Mouse (Mus musculus) embryonic facial prominence, embryonic 11.5 days (tissue): ENCODE data around the gene Myh3. TPM values are rescaled to one million over a fixed set of nuclear protein-coding genes. Genes with fewer than 3 reads are reported as not detected.

Experiments used
- ATAC-seq: fragments of 200-750 bp; cut with Nextera tagmentation; replicated peaks from 2 replicates; pipeline ENCODE4 v1.8.0; 2017; ENCODE audit warnings: low read depth; ENCODE audit not compliant: insufficient number of reproducible peaks, low FRiP score, low TSS enrichment
- DNase-seq: peaks from one replicate; pipeline ENCODE4 v3.0.0-alpha.2; 2015; ENCODE audit warnings: low spot score
- H3K27ac ChIP-seq: fragments of 300-500 bp; sonication (generic); replicated peaks from 2 replicates; pipeline ENCODE4 v1.5.1; 2014; ENCODE audit warnings: mild to moderate bottlenecking, low read depth, low read length, control low read depth
- H3K27me3 ChIP-seq: fragments of 300-500 bp; sonication (generic); 2 replicates; pipeline ENCODE4 v1.6.1; 2014; ENCODE audit warnings: mild to moderate bottlenecking, low read length, moderate library complexity, mixed read lengths; ENCODE audit not compliant: control insufficient read depth, insufficient read depth
- H3K36me3 ChIP-seq: fragments of 300-500 bp; sonication (generic); replicated peaks from 2 replicates; pipeline ENCODE4 v1.6.1; 2014; ENCODE audit warnings: low read depth, mild to moderate bottlenecking, low read length, moderate library complexity, mixed read lengths; ENCODE audit not compliant: control insufficient read depth, insufficient read depth
- H3K4me1 ChIP-seq: fragments of 300-500 bp; sonication (generic); 2 replicates; pipeline ENCODE4 v1.6.1; 2014; ENCODE audit warnings: low read length, mixed read lengths; ENCODE audit not compliant: control insufficient read depth, insufficient read depth
- H3K4me2 ChIP-seq: fragments of 300-500 bp; sonication (generic); 2 replicates; pipeline ENCODE4 v1.6.1; 2014; ENCODE audit warnings: low read depth, mild to moderate bottlenecking, control low read depth, low read length, moderate library complexity
- H3K4me3 ChIP-seq: fragments of 300-500 bp; sonication (generic); 2 replicates; pipeline ENCODE4 v1.5.1; 2014; ENCODE audit warnings: low read depth, low read length, control low read depth
- H3K9ac ChIP-seq: fragments of 300-500 bp; sonication (generic); replicated peaks from 2 replicates; pipeline ENCODE4 v1.6.1; 2014; ENCODE audit warnings: mild to moderate bottlenecking, control low read depth, low read length
- H3K9me3 ChIP-seq: fragments of 300-500 bp; sonication (generic); replicated peaks from 2 replicates; pipeline ENCODE4 v1.6.1; 2016; ENCODE audit warnings: mild to moderate bottlenecking, low read length, inconsistent platforms, mixed read lengths; ENCODE audit not compliant: control insufficient read depth
- WGBS: fragments of 180-500 bp; shearing (Covaris S2); extraction: QIAGEN DNeasy Blood & Tissue Kit; methylation state at CpG from one replicate; pipeline ENCODE4 v1.1.7; 2014; 5-methylcytosine and 5-hydroxymethylcytosine counted together
- polyA plus RNA-seq: library from polyadenylated mRNA; unstranded; fragments of >200 nt; fragmentation: Nextera tagmentation; extraction: Ambion mirVana; gene quantifications from 2 replicates; pipeline ENCODE4 v1.2.1, GENCODE M21; 2014

Myh3 gene
- polyA plus RNA-seq, 1 experiment from 2014 or later = 6.5 TPM

- DNase-seq (peak; percentile 82), ATAC-seq (no peak)
- H3K4me1 ChIP-seq = no peaks in the 10 kb centered on the region
- no peaks in the 10 kb centered on the region for H3K36me3 ChIP-seq
- WGBS = 33% methylated on average over 5 of the region's 5 CpGs
- H3K9me3 ChIP-seq = no peaks in the 10 kb centered on the region
- no peak overlapping the region for H3K4me2 ChIP-seq
- no peaks in the 10 kb centered on the region for H3K27me3 ChIP-seq
- H3K27ac ChIP-seq = no peak overlapping the region
- no peak overlapping the region for H3K4me3 ChIP-seq
- no peak overlapping the region for H3K9ac ChIP-seq
Measured at GRCm38 (mm10) chr11:67110168-67110948, 32.3 kb downstream of the Myh3 start.

GRCm38 (mm10) chr11:67112019-67112850 is 34.1 kb downstream of the Myh3 start:
- Histone ChIP-seq H3K9me3 (no peaks in the 10 kb centered on the region), H3K27me3 (no peaks in the 10 kb centered on the region), H3K4me3 (no peak overlapping the region), H3K27ac (no peak overlapping the region), H3K9ac (no peak overlapping the region), H3K4me1 (no peaks in the 10 kb centered on the region), H3K36me3 (no peaks in the 10 kb centered on the region), H3K4me2 (no peak overlapping the region)
- DNase-seq (peak; percentile 86), ATAC-seq (0 out of 2 replicates have a peak, but pooled peaks have one; percentile 37)
- WGBS = 25% methylated on average over 11 of the region's 11 CpGs

DNA sequence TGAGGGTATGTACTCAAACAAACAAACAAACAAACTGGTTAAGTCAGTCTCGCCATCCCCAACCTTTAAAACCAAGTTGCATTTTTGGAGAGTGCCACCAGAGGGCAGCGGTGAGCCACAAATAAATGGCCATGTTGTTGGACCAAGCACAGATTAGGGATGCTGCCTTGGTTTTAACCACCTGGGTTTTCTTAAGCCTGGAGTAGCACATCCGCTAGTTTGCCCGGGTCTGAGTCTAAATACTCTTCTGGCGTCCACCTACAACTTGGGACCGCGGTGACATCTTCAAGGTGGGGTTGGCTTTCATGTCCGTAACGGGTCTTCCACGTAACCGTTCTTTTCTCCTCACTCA is 34.7 kb downstream of the Myh3 start:
- Histone ChIP-seq H3K27me3 (no peaks in the 10 kb centered on the region), H3K4me1 (no peaks in the 10 kb centered on the region), H3K27ac (no peak overlapping the region), H3K36me3 (no peaks in the 10 kb centered on the region), H3K4me2 (no peak overlapping the region), H3K9ac (no peak overlapping the region), H3K4me3 (no peak overlapping the region), H3K9me3 (no peaks in the 10 kb centered on the region)
- ATAC-seq = no peak
- whole genome bisulfite sequencing = 40% methylated on average over 11 of the region's 11 CpGs
- peak; percentile 84 for DNase-seq

- no peak overlapping the region for H3K27ac ChIP-seq
- DNase-seq = no peak
- no peaks in the 10 kb centered on the region for H3K27me3 ChIP-seq
- no peaks in the 10 kb centered on the region for H3K9me3 ChIP-seq
- no peak for ATAC-seq
- 90% methylated on average over 6 of the region's 6 CpGs for WGBS
- H3K9ac ChIP-seq = no peak overlapping the region
- H3K4me3 ChIP-seq = no peak overlapping the region
- H3K4me2 ChIP-seq = no peak overlapping the region
- H3K4me1 ChIP-seq = no peaks in the 10 kb centered on the region
- no peaks in the 10 kb centered on the region for H3K36me3 ChIP-seq
Measured at GRCm38 (mm10) chr11:67113381-67113780, 35.3 kb downstream of the Myh3 start.

GRCm38 (mm10) chr11:67114261-67114660 is 36.2 kb downstream of the Myh3 start:
- no peak overlapping the region for H3K4me2 ChIP-seq
- no peak overlapping the region for H3K27ac ChIP-seq
- WGBS = 83% methylated on average over 5 of the region's 5 CpGs
- no peak for DNase-seq
- H3K4me3 ChIP-seq = no peak overlapping the region
- no peaks in the 10 kb centered on the region for H3K4me1 ChIP-seq
- H3K36me3 ChIP-seq = no peaks in the 10 kb centered on the region
- no peak for ATAC-seq
- H3K27me3 ChIP-seq = no peaks in the 10 kb centered on the region
- H3K9ac ChIP-seq = no peak overlapping the region
- H3K9me3 ChIP-seq = no peaks in the 10 kb centered on the region

DNA sequence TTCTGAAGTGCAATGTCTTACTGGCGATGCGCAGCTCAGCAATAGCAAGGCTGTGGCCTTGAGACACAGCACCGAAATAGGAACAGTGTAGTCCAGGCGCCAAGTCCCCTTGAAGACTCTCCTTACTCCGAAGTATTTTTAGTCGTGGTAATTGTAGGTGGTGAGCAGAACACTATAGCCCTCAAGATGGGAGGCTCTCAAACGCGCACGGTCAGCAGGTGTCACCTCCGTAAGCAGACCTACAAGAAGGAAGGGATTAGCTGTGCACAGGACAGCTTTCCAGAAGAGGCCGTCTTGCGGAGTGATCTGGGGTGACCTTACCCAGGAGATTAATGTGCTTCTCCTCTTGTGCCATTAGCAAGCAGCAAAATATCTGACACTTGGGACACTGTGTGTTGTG is 36.8 kb downstream of the Myh3 start:
- H3K27ac ChIP-seq = no peak overlapping the region
- H3K9me3 ChIP-seq = no peaks in the 10 kb centered on the region
- ATAC-seq = no peak
- no peaks in the 10 kb centered on the region for H3K36me3 ChIP-seq
- WGBS = 90% methylated on average over 12 of the region's 12 CpGs
- H3K27me3 ChIP-seq = no peaks in the 10 kb centered on the region
- DNase-seq = no peak
- no peak overlapping the region for H3K9ac ChIP-seq
- H3K4me1 ChIP-seq = no peaks in the 10 kb centered on the region
- no peak overlapping the region for H3K4me3 ChIP-seq
- no peak overlapping the region for H3K4me2 ChIP-seq

DNA sequence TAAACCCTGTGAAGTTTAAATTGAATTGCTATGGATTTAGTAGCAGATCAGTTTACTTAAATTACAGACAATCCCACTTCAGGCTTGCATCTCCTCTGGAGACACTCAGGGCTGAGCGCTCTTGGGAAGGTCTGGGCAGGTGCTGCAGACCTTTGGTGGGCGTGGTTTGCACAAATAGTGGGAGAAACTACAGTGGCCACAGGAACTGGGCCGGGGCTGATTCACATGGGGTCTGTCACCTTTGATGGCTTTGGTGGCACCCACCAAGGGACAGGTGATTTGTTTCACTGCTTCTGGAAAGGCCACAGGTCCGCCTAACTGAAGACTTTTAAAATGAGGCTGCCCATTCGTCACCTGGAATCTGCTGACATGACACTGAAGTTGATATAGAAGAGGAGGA is 38.6 kb downstream of the Myh3 start:
- Histone ChIP-seq H3K4me2 (no peak overlapping the region), H3K27me3 (no peaks in the 10 kb centered on the region), H3K4me1 (no peaks in the 10 kb centered on the region), H3K36me3 (no peaks in the 10 kb centered on the region), H3K9me3 (no peaks in the 10 kb centered on the region), H3K27ac (no peak overlapping the region), H3K9ac (no peak overlapping the region), H3K4me3 (no peak overlapping the region)
- 83% methylated on average over 5 of the region's 5 CpGs for WGBS
- ATAC-seq = no peak
- no peak for DNase-seq

DNA sequence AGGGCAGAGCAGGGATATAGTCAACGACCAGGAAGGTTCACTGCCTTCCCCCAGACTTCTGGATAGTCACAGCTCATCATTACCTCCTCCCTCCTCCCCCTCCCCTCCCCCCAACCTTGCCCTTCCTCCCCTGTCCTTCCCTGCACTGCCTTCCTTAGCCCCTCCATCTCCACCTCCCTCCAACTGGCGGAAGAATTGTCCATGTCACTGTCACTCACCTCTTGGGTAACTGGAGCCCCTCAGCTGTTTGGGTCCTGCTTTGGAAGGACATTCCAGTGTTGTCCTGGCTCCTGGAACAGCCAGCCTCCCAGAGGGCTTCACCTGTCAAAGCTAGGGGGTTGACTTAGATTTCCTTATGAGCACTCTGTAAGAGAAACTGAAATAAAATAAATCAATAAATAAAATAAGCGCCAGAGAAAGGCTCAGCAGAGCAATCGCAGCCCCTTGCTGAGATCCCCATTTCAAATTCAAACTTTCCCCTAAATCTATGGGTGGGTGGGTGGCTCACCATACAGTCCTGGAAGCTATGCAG is 41.5 kb downstream of the Myh3 start:
- Histone ChIP-seq H3K9ac (no peak overlapping the region), H3K27me3 (no peaks in the 10 kb centered on the region), H3K9me3 (no peaks in the 10 kb centered on the region), H3K36me3 (no peaks in the 10 kb centered on the region), H3K4me3 (no peak overlapping the region), H3K4me2 (no peak overlapping the region), H3K27ac (no peak overlapping the region), H3K4me1 (no peaks in the 10 kb centered on the region)
- WGBS = 36% methylated on average over 4 of the region's 4 CpGs
- DNase-seq (no peak), ATAC-seq (no peak)
